Mouse (Mus musculus) bone marrow macrophage, adult 2 months (primary cell): ENCODE results near the gene Fbxl20.

Source experiments
- CTCF ChIP-seq: IDR thresholded peaks from 2 replicates; pipeline ENCODE4 v1.5.1; 2012; ENCODE audit warnings: low read depth, mild to moderate bottlenecking, low read length, moderate library complexity
- POLR2A ChIP-seq: IDR thresholded peaks from 2 replicates; pipeline ENCODE4 v1.6.1; 2012; ENCODE audit warnings: mild to moderate bottlenecking, low read depth, low read length, borderline replicate concordance

DNA sequence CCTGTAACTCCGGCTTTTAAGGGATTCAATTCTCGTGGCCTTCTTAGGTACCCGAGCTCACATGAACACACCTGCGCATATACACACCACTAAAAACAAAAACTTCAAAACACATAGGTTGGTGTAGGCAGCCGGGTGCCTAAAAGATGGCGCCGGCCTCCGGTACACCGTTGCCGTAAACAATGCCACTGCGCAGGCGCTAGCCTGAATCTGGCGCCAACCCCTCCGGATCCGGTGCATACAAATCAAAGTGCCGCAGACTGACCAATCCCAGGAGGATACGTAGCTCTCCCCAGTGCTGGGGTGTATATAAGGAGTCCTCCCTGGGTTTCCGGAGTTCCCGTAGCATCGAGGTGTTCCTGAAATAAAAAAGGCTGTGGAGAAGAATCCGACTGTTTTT is 82.9 kb downstream of the Fbxl20 start:
- TF ChIP-seq CTCF (no peak), POLR2A (no peak)
